Comparison of ENCODE assay signal across 8 mouse cellular contexts in the genomic region with DNA sequence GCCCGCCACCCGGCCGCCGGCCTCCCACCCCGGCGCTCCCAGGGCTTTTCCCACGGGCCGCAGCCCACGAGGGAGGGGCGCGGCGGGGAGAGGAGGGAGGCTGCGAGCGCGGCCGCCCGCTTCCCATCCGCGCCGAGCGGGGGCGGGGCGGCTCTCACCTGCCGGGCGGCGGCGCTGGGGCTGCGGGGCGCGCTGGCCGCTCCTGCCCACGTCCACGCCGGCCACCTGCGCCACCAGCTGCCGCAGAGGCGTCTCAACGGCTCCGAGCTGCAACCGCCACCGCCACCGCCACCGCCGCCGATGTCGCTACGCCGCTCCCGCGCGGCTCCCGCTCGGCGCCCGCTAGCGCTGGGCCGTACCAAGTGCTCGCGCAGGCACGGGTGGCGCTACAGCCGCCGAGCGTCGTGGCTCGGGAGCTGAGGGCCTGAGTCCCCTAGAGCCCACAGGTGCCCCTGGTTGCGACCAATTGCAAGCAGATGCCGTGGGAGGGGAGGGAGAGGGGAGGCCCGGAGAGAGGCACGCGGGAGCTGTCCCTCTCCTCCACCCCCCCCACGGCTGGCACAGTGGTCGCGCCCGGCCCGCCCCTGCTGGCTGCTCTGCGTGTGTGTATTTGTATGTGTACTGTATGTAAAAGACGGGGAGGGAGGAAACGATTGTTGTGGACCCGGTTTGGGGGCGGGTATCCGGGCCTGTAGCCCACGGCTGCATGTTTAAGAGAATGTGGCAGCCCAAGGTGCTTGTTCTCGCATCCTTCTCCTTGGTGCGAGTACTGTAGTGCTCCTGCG. TPM values are rescaled to one million over a fixed set of nuclear protein-coding genes. Genes with fewer than 3 reads are reported as not detected.
A peak's percentile ranks its signal among the peaks of the same experiment; 100 is the strongest.
DNase-seq lines count a peak whose midpoint lies in the region; ATAC-seq lines count a peak whose summit lies in the region.

A gene (minus strand): TSS at position 343 of the 785 bp plus-strand sequence.

- peak; percentile 95 for DNase-seq in R1 (ENCODE audit: low read depth, low spot score)
- DNase-seq in cerebellum, postnatal 25 days, result peak; percentile 96 to 97
- peak; percentile 90 to 93 for DNase-seq in frontal cortex, postnatal 36 days (ENCODE audit: low spot score in 2 of 2)
- peak; percentile 83 for DNase-seq in left cerebral cortex, adult 11 months (ENCODE audit: low spot score)
- DNase-seq in lung, postnatal 4 days, result peak; percentile 88 to 89
- DNase-seq in retina, postnatal 7 days (ENCODE audit: low read depth, low spot score), result peak; percentile 80
- DNase-seq in urinary bladder, adult 2 months (ENCODE audit: low spot score), result peak; percentile 83

- H3K27ac ChIP-seq in hindbrain, embryonic 15.5 days (replicated peaks), result peak within 1 kb of the TSS; percentile 100

- peaks cover 14% of the 10 kb centered on the region for H3K36me3 ChIP-seq in hindbrain, embryonic 15.5 days

- under 1% methylated on average over 65 of the region's 86 CpGs for WGBS in hindbrain, embryonic 15.5 days

- H3K9ac ChIP-seq in hindbrain, embryonic 15.5 days, result peak within 1 kb of the TSS; percentile 90

- H3K4me2 ChIP-seq in hindbrain, embryonic 15.5 days, result peak within 1 kb of the TSS; percentile 77

- peaks cover 28% of the 10 kb centered on the region for H3K4me1 ChIP-seq in hindbrain, embryonic 15.5 days (replicated peaks)

- H3K27me3 ChIP-seq in hindbrain, embryonic 15.5 days, result no peaks in the 10 kb centered on the region

- H3K9me3 ChIP-seq in hindbrain, embryonic 15.5 days, result no peaks in the 10 kb centered on the region

- peak within 1 kb of the TSS; percentile 96 for H3K4me3 ChIP-seq in hindbrain, embryonic 15.5 days

- peak; percentile 95 for ATAC-seq in hindbrain, embryonic 15.5 days (ENCODE audit: low FRiP score, low read depth)

RNA-seq across cellular contexts. Expression of the gene that starts here (rescaled TPM):
- polyA plus RNA-seq in hindbrain, embryonic 15.5 days (2015; fragmentation: Nextera tagmentation; extraction: Ambion mirVana), result 253 and 257 TPM in 2 replicates
- 35.9 and 39.4 TPM in 2 replicates for polyA plus RNA-seq in urinary bladder, adult 2 months (2012; rRNA removed)

Comparison
In these comparisons a context has a peak if more than half of its experiments do, and no peak if none do; other contexts are left out.
1. Peak in every context shown above with its lines: DNase-seq, ATAC-seq, H3K4me3 ChIP-seq and H3K27ac ChIP-seq.